Mouse (Mus musculus) heart, adult 2 months (tissue): ENCODE measurements around the gene Gpatch2l. TPM values are rescaled to one million over a fixed set of nuclear protein-coding genes. Genes with fewer than 3 reads are reported as not detected.

Source experiments
- DNase-seq, 2 experiments: peaks; one replicate each; pipeline ENCODE4 v3.0.0; 2021
- H3K27ac ChIP-seq: fragments of 200-600 bp; 2 replicates; pipeline ENCODE4 v1.8.1; 2022
- H3K27me3 ChIP-seq: fragments of 200-500 bp; 2 replicates; pipeline ENCODE4 v1.6.1; 2012; ENCODE audit warnings: mild to moderate bottlenecking, low read length, inconsistent platforms, mixed read lengths; ENCODE audit not compliant: control insufficient read depth, insufficient read depth
- H3K36me3 ChIP-seq: fragments of 200-500 bp; 2 replicates; pipeline ENCODE4 v1.6.1; 2012; ENCODE audit warnings: low read length, inconsistent platforms; ENCODE audit not compliant: control insufficient read depth, insufficient read depth
- H3K4me1 ChIP-seq: fragments of 200-500 bp; 2 replicates; pipeline ENCODE4 v1.6.1; 2011; ENCODE audit warnings: low read length; ENCODE audit not compliant: control insufficient read depth, insufficient read depth
- H3K4me3 ChIP-seq: fragments of 200-600 bp; 2 replicates; pipeline ENCODE4 v1.8.1; 2022
- H3K79me2 ChIP-seq: fragments of 200-500 bp; replicated peaks from 2 replicates; pipeline ENCODE4 v1.6.1; 2012; ENCODE audit warnings: mild to moderate bottlenecking, inconsistent platforms, low read length, moderate library complexity, mixed read lengths; ENCODE audit not compliant: control insufficient read depth, insufficient read depth
- H3K9ac ChIP-seq: fragments of 200-500 bp; 2 replicates; pipeline ENCODE4 v1.6.1; 2012; ENCODE audit warnings: low read depth, mild to moderate bottlenecking, control low read depth, inconsistent platforms, low read length, mixed read lengths
- CTCF ChIP-seq: fragments of 200-600 bp; IDR thresholded peaks from 2 replicates; pipeline ENCODE4 v1.8.1; 2022; ENCODE audit warnings: antibody characterized with exemption, mild to moderate bottlenecking, moderate library complexity
- EP300 ChIP-seq: fragments of 200-500 bp; IDR thresholded peaks from 2 replicates; pipeline ENCODE4 v1.6.1; 2011; ENCODE audit warnings: low read depth, low read length, control low read depth; ENCODE audit not compliant: insufficient read depth
- POLR2A ChIP-seq: fragments of 200-500 bp; IDR thresholded peaks from 2 replicates; pipeline ENCODE4 v1.6.1; 2011; ENCODE audit warnings: mild to moderate bottlenecking, low read depth, low read length, control low read depth; ENCODE audit not compliant: insufficient read depth
- WGBS: fragments of 180-500 bp; shearing (Covaris S2); methylation state at CpG from one replicate; pipeline ENCODE4 v1.1.7; 2018; 5-methylcytosine and 5-hydroxymethylcytosine counted together
- intact Hi-C: fragments of 180-260 bp; cut with DNase I; formaldehyde crosslinking; loops from one replicate; pipeline ENCODE4 v1.15.1; 2025
- long read RNA-seq: library from polyadenylated mRNA; stranded (forward); transcript quantifications from one replicate; pipeline ENCODE4 v2.0.0, GENCODE M21; 2021
- polyA plus RNA-seq: library from polyadenylated mRNA; depleted of rRNA; stranded (reverse); fragments of >200 nt; gene quantifications from 2 replicates; pipeline ENCODE4 v1.2.3, GENCODE M21; 2012; rRNA removed
- total RNA-seq, 2 experiments: library from RNA; stranded (reverse); gene quantifications; 2 replicates each; pipeline ENCODE4 v1.2.3; 2021

The Gpatch2l gene
- total RNA-seq (10 to 100 TPM; 12.7 to 13.8 TPM), polyA plus RNA-seq (6.2 and 10.1 TPM in 2 replicates)
- long read RNA-seq, full-length matches to known transcripts = 6 of 9 reads
- long read RNA-seq, partial matches to known transcripts = 1 of 9 reads
- long read RNA-seq, other reads (novel, unspliced or antisense) = 2 of 9 reads

DNA sequence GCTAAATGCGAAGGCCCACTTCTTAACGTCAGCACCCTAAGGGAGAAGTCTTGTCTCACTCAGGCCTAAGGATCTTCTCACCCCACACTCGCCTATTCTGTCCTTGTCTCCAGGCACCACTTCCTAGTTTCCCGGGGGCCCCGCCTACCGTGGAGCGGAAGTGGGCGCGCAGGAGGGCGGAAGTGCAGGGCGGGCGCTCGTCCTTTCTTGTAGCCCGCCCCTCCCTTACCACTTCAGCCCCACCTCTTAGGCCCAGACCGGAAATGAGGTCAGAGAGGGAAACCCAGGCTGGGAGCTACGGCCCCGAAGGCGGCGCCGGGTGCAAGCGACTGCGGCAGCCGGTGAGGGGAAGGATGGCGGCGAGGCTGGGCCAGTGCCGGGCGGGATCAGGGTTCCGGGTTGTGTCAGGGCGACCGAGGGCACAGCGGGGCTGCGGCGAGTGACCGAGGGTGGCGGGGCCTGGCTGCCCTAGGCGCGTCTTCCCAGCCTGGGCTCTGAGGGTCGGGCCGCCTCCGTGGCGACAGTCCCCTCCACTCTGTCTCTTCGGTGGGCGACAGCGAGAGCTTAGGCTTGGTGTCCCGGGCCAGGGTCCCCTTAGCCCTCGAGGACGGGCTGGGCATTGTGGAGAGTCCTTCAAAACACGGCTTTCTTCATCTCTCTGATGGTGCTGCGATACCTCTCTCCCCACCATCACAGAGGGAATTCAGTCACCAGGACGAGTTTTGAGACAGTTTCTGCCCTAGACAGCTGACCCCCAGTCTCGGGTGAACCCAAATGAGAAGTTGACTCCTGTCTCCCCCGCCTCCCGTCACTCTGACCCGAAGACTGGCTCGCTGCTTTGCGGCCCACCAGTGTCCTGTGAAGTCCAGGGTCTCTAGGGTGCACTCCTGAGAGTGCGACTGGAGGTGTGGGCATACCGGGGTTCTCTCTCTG, at the start of gene Gpatch2l:
TSS of gene Gpatch2l (plus strand) at position 255 of the 933 bp plus-strand sequence.
- Histone ChIP-seq H3K36me3 (peaks cover 19% of the 10 kb centered on the region), H3K27me3 (no peaks in the 10 kb centered on the region), H3K4me3 (peak within 1 kb of the TSS; percentile 90), H3K9ac (peak within 1 kb of the TSS; percentile 97), H3K4me1 (peaks cover 10% of the 10 kb centered on the region), H3K27ac (peak within 1 kb of the TSS; percentile 97), H3K79me2 (peaks cover 5% of the 10 kb centered on the region; the same call in 1 of the 2 replicates)
- DNase-seq = peak; percentile 97 to 98
- WGBS = under 1% methylated on average over 56 of the region's 58 CpGs
- intact Hi-C loops = no loop called here
- TF ChIP-seq CTCF (0 out of 2 replicates have a peak, but pooled peaks have one; percentile 10), POLR2A (peak; percentile 79), EP300 (peak; percentile 27; the same call in 1 of the 2 replicates)

DNA sequence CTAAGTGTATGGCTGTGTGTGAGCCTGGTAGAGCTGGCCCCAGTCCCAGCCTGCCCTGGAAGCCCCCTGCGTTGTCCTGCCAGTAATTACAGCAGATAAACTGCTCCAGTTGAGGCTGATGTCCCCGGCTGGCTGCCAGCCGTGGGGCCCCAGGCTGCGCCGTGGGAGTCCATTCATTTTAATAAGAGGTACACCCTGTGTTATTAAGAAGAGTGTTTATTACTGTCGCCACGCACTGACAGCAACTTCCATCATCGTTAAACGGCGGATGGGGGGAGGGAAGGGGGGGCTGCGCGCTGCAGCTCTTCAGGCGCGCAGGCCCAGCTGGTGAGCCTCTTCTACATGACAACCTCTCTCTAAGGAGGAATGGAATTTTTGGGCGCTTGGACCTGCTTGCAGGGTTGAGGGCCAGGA, 49.6 kb upstream of the Gpatch2l start:
- H3K27ac ChIP-seq = no peak overlapping the region
- H3K9ac ChIP-seq = no peak overlapping the region
- no peaks in the 10 kb centered on the region for H3K36me3 ChIP-seq
- no peak for TF ChIP-seq POLR2A
- TF ChIP-seq EP300 = no peak
- TF ChIP-seq CTCF = no peak
- 41% methylated on average over 15 of the region's 15 CpGs for WGBS
- H3K79me2 ChIP-seq = no peaks in the 10 kb centered on the region
- H3K27me3 ChIP-seq = no peaks in the 10 kb centered on the region
- H3K4me1 ChIP-seq = no peaks in the 10 kb centered on the region
- no peak for DNase-seq
- intact Hi-C loops = no loop called here
- H3K4me3 ChIP-seq = no peak overlapping the region

DNA sequence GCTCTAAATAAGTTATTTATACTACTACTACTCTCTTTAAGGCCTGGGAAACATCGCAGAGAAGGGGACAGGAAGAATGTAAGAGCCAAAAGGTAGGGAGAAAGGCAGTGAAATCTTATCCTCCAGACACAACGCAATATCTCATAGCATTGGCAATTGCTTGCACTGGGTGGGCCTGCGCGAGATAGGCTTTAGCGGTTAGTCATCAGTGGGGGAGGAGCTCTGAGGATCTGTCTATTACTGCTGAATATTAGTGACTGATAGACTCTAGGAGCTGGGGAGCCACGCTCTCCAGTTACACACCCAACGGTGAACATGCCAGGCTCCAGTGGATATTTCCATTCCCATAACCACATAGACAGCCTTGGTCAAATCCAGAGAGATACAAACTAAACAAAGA, 44.7 kb upstream of the Gpatch2l start:
- intact Hi-C loops = no loop called here
- Histone ChIP-seq H3K9ac (no peak overlapping the region), H3K4me1 (no peaks in the 10 kb centered on the region), H3K79me2 (no peaks in the 10 kb centered on the region), H3K4me3 (no peak overlapping the region), H3K36me3 (no peaks in the 10 kb centered on the region), H3K27me3 (no peaks in the 10 kb centered on the region), H3K27ac (no peak overlapping the region)
- no peak for TF ChIP-seq CTCF
- TF ChIP-seq POLR2A = no peak
- no peak for TF ChIP-seq EP300
- 85% methylated on average over 7 of the region's 7 CpGs for WGBS
- DNase-seq = no peak

DNA sequence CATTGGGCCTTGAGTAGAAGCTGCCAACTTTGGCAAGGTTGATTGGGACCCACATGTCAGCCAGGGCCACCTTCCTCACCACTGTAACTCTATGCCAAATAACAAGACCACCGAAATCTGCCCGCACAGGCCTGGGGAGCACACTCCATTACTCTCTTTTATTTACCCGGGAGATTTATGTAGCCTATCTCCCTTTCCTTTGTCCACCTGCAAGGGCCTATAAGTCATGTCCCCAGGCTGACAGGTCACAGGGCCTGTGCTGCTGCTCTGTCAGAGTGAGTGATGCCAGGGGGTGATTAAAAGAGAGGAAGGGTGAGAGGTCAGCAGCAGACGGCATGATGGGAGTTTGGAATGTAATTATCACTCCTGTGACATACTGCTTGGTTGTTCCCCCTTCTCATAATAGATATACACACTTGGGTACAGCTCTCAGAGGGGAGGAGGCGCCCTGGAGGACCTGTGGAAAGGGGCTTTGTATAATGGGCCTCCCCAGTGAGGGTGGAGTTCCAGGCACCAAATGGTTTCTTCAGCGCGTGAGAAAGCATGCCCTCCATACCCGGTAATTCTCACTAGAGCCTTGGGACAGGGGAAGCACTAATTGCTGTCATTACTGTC, 38.1 kb upstream of the Gpatch2l start:
- no peak for TF ChIP-seq POLR2A
- TF ChIP-seq CTCF = no peak
- no peak for TF ChIP-seq EP300
- Histone ChIP-seq H3K79me2 (no peaks in the 10 kb centered on the region), H3K36me3 (no peaks in the 10 kb centered on the region), H3K27ac (no peak overlapping the region), H3K4me1 (no peaks in the 10 kb centered on the region), H3K4me3 (no peak overlapping the region), H3K9ac (no peak overlapping the region), H3K27me3 (no peaks in the 10 kb centered on the region)
- DNase-seq = no peak
- intact Hi-C loops = no loop called here
- WGBS = 47% methylated on average over 8 of the region's 8 CpGs

DNA sequence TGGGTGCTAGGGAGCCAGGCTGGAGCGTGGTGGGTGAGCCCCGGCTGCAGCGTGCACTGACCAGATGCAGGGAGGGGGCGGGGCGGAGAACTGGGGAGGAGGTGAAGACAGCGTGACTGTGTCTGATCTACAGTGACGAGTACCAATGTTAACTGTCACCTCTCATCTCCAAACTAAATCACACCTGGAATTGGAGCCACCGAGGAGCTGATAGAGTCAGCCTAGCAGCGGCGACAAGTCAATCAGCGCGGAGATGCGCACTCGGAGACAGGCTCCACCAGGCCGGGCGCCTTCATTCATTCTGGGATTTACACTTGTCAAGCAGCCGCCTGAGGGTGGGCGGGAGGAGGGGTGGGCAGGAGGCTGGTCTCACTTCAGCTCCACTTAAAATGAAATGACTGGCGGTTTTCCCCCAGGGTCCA, 30.5 kb upstream of the Gpatch2l start:
- 5% methylated on average over 19 of the region's 19 CpGs for WGBS
- no peak overlapping the region for H3K4me3 ChIP-seq
- H3K9ac ChIP-seq = no peak overlapping the region
- intact Hi-C loops = no loop called here
- no peaks in the 10 kb centered on the region for H3K79me2 ChIP-seq
- no peaks in the 10 kb centered on the region for H3K36me3 ChIP-seq
- no peak for DNase-seq
- H3K27ac ChIP-seq = no peak overlapping the region
- peaks cover 3% of the 10 kb centered on the region for H3K27me3 ChIP-seq
- TF ChIP-seq CTCF (no peak), POLR2A (no peak), EP300 (no peak)
- H3K4me1 ChIP-seq = no peaks in the 10 kb centered on the region
